Mouse (Mus musculus) liver, embryonic 11.5 days (tissue): Measurements from ENCODE around the gene Pdcd7. TPM values are rescaled to one million over a fixed set of nuclear protein-coding genes. Genes with fewer than 3 reads are reported as not detected.

Experiments used
- ATAC-seq: fragments of 200-750 bp; cut with Nextera tagmentation; replicated peaks from 2 replicates; pipeline ENCODE4 v1.8.0; 2017; ENCODE audit warnings: moderate number of reproducible peaks, mild to moderate bottlenecking, moderate TSS enrichment, moderate library complexity; ENCODE audit not compliant: low FRiP score
- DNase-seq: peaks from one replicate; pipeline ENCODE4 v3.0.0-alpha.2; 2017; ENCODE audit warnings: low spot score
- H3K27ac ChIP-seq: fragments of 300-500 bp; sonication (generic); 2 replicates; pipeline ENCODE4 v1.5.1; 2014; ENCODE audit warnings: mild to moderate bottlenecking, low read depth, low read length, control low read depth
- H3K27me3 ChIP-seq: fragments of 300-500 bp; sonication (generic); replicated peaks from 2 replicates; pipeline ENCODE4 v1.6.1; 2014; ENCODE audit warnings: low read length, mixed read lengths; ENCODE audit not compliant: control insufficient read depth, insufficient read depth
- H3K36me3 ChIP-seq: fragments of 300-500 bp; sonication (generic); 2 replicates; pipeline ENCODE4 v1.6.1; 2014; ENCODE audit warnings: mild to moderate bottlenecking, low read length, moderate library complexity, mixed read lengths; ENCODE audit not compliant: control insufficient read depth, insufficient read depth
- H3K4me1 ChIP-seq: fragments of 300-500 bp; sonication (generic); replicated peaks from 2 replicates; pipeline ENCODE4 v1.6.1; 2014; ENCODE audit warnings: low read length, mixed read lengths; ENCODE audit not compliant: control insufficient read depth, insufficient read depth
- H3K4me2 ChIP-seq: fragments of 300-500 bp; sonication (generic); 2 replicates; pipeline ENCODE4 v1.6.1; 2014; ENCODE audit warnings: mild to moderate bottlenecking, control low read depth, moderate library complexity
- H3K4me3 ChIP-seq: fragments of 300-500 bp; sonication (generic); 2 replicates; pipeline ENCODE4 v1.5.1; 2014; ENCODE audit warnings: low read depth, low read length, control low read depth
- H3K9ac ChIP-seq: fragments of 300-500 bp; sonication (generic); 2 replicates; pipeline ENCODE4 v1.6.1; 2014; ENCODE audit warnings: low read depth, low read length, control low read depth
- H3K9me3 ChIP-seq: fragments of 300-500 bp; sonication (generic); 2 replicates; pipeline ENCODE4 v1.6.1; 2016; ENCODE audit warnings: low read length, inconsistent platforms, mixed read lengths; ENCODE audit not compliant: control insufficient read depth
- WGBS: fragments of 180-500 bp; shearing (Covaris S2); extraction: QIAGEN DNeasy Blood & Tissue Kit; methylation state at CpG from one replicate; pipeline ENCODE4 v1.1.7; 2014; 5-methylcytosine and 5-hydroxymethylcytosine counted together
- polyA plus RNA-seq: library from polyadenylated mRNA; unstranded; fragments of >200 nt; fragmentation: Nextera tagmentation; extraction: Ambion mirVana; gene quantifications from 2 replicates; pipeline ENCODE4 v1.2.1, GENCODE M21; 2014

The Pdcd7 gene
- polyA plus RNA-seq, 1 experiment from 2014 or later: 10.5 TPM

GRCm38 (mm10) chr9:65363684-65364083, 17.8 kb downstream of the Pdcd7 start:
- Histone ChIP-seq H3K9ac (no peak overlapping the region), H3K27ac (no peak overlapping the region), H3K27me3 (no peaks in the 10 kb centered on the region), H3K36me3 (peaks cover 7% of the 10 kb centered on the region), H3K4me3 (no peak overlapping the region), H3K4me2 (no peak overlapping the region), H3K4me1 (0 out of 2 replicates have a peak, but pooled peaks cover 5% of the 10 kb centered on the region), H3K9me3 (no peaks in the 10 kb centered on the region)
- ATAC-seq: no peak
- no peak for DNase-seq
- WGBS: 71% methylated on average over 9 of the region's 9 CpGs

GRCm38 (mm10) chr9:65365721-65366120, 19.8 kb downstream of the Pdcd7 start:
- no peak overlapping the region for H3K4me2 ChIP-seq
- no peak overlapping the region for H3K9ac ChIP-seq
- DNase-seq (no peak), ATAC-seq (no peak)
- WGBS: 88% methylated on average over 7 of the region's 7 CpGs
- no peaks in the 10 kb centered on the region for H3K4me1 ChIP-seq
- no peak overlapping the region for H3K27ac ChIP-seq
- no peaks in the 10 kb centered on the region for H3K9me3 ChIP-seq
- H3K4me3 ChIP-seq: no peak overlapping the region
- H3K36me3 ChIP-seq: no peaks in the 10 kb centered on the region
- H3K27me3 ChIP-seq: no peaks in the 10 kb centered on the region

- ATAC-seq (no peak), DNase-seq (no peak)
- H3K4me2 ChIP-seq: no peak overlapping the region
- H3K4me3 ChIP-seq: no peak overlapping the region
- no peaks in the 10 kb centered on the region for H3K36me3 ChIP-seq
- H3K9me3 ChIP-seq: no peaks in the 10 kb centered on the region
- no peaks in the 10 kb centered on the region for H3K4me1 ChIP-seq
- no peaks in the 10 kb centered on the region for H3K27me3 ChIP-seq
- H3K9ac ChIP-seq: no peak overlapping the region
- 80% methylated on average over 24 of the region's 24 CpGs for WGBS
- no peak overlapping the region for H3K27ac ChIP-seq
These were observed 25.9 kb downstream of the Pdcd7 start for GRCm38 (mm10) chr9:65371756-65372155.

GRCm38 (mm10) chr9:65372449-65372848, 26.5 kb downstream of the Pdcd7 start:
- no peak overlapping the region for H3K4me2 ChIP-seq
- H3K27ac ChIP-seq: no peak overlapping the region
- no peak overlapping the region for H3K9ac ChIP-seq
- 66% methylated on average over 4 of the region's 4 CpGs for WGBS
- H3K4me1 ChIP-seq: no peaks in the 10 kb centered on the region
- H3K4me3 ChIP-seq: no peak overlapping the region
- H3K9me3 ChIP-seq: no peaks in the 10 kb centered on the region
- H3K27me3 ChIP-seq: no peaks in the 10 kb centered on the region
- no peak for ATAC-seq
- H3K36me3 ChIP-seq: no peaks in the 10 kb centered on the region
- no peak for DNase-seq

- H3K4me3 ChIP-seq: no peak overlapping the region
- H3K9me3 ChIP-seq: no peaks in the 10 kb centered on the region
These were observed 28.7 kb downstream of the Pdcd7 start for GRCm38 (mm10) chr9:65374468-65375162.

GRCm38 (mm10) chr9:65375163-65375934, 29.4 kb downstream of the Pdcd7 start:
- no peak overlapping the region for H3K4me2 ChIP-seq
- 84% methylated on average over 9 of the region's 9 CpGs for WGBS
- H3K4me3 ChIP-seq: no peak overlapping the region
- no peaks in the 10 kb centered on the region for H3K4me1 ChIP-seq
- no peak overlapping the region for H3K9ac ChIP-seq
- no peaks in the 10 kb centered on the region for H3K9me3 ChIP-seq
- no peak for DNase-seq
- no peak overlapping the region for H3K27ac ChIP-seq
- no peaks in the 10 kb centered on the region for H3K36me3 ChIP-seq
- ATAC-seq: no peak
- H3K27me3 ChIP-seq: no peaks in the 10 kb centered on the region

More at GRCm38 (mm10) chr9:65374468-65375162, 28.7 kb downstream of the Pdcd7 start:
- Histone ChIP-seq H3K4me1 (no peaks in the 10 kb centered on the region), H3K9ac (no peak overlapping the region), H3K27ac (no peak overlapping the region), H3K27me3 (no peaks in the 10 kb centered on the region), H3K36me3 (no peaks in the 10 kb centered on the region), H3K4me2 (no peak overlapping the region)
- ATAC-seq (no peak), DNase-seq (no peak)
- whole genome bisulfite sequencing: 80% methylated on average over 5 of the region's 5 CpGs

- WGBS: 77% methylated on average over 4 of the region's 4 CpGs
- Histone ChIP-seq H3K9ac (no peak overlapping the region), H3K36me3 (no peaks in the 10 kb centered on the region), H3K27me3 (0 out of 2 replicates have a peak, but pooled peaks cover 2% of the 10 kb centered on the region), H3K4me1 (no peaks in the 10 kb centered on the region), H3K4me3 (no peak overlapping the region), H3K9me3 (no peaks in the 10 kb centered on the region), H3K27ac (no peak overlapping the region), H3K4me2 (no peak overlapping the region)
- ATAC-seq (no peak), DNase-seq (no peak)
These were observed 35.2 kb downstream of the Pdcd7 start for GRCm38 (mm10) chr9:65381017-65381590.

- 69% methylated on average over 6 of the region's 6 CpGs for WGBS
- no peak overlapping the region for H3K4me3 ChIP-seq
These were observed 36.3 kb downstream of the Pdcd7 start for GRCm38 (mm10) chr9:65382031-65382750.

More at GRCm38 (mm10) chr9:65382031-65382750, 36.3 kb downstream of the Pdcd7 start:
- Histone ChIP-seq H3K9ac (no peak overlapping the region), H3K36me3 (no peaks in the 10 kb centered on the region), H3K27ac (no peak overlapping the region), H3K9me3 (no peaks in the 10 kb centered on the region), H3K4me2 (no peak overlapping the region), H3K4me1 (no peaks in the 10 kb centered on the region), H3K27me3 (0 out of 2 replicates have a peak, but pooled peaks cover 2% of the 10 kb centered on the region)
- DNase-seq (no peak), ATAC-seq (no peak)
